Mouse (Mus musculus): ENCODE measurements around the gene 4930548H24Rik.

DNA sequence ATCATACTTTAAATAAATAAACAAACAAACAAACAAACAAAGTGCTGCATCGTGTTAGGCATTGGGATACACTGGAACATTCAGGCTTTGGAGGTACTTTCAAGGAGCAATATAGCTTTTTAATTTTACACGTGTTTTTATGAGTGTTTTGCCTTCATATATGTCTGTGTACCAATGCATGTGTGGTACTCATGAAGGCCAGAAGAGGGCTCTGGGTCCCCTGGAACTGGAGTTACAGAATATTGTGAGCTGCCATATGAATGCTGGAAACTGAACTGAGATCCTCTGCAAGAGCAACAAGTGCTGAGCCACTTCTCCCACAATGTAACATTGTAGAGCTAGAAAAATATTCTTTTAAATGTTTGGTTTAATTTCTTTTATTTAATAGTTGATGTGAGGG is 49.7 kb downstream of the 4930548H24Rik start:
- TF ChIP-seq HCFC1 (IDR thresholded peaks at IDR 0.05; ENCODE audit: borderline replicate concordance, insufficient read depth, low read length) (no peak), CHD2 (IDR thresholded peaks at IDR 0.05; ENCODE audit: low read depth, low read length) (no peak), ZC3H11A (IDR thresholded peaks at IDR 0.05; ENCODE audit: borderline replicate concordance, low read depth, low read length) (no peak)
